Mouse (Mus musculus): ENCODE results near the gene Pgap3. TPM values are rescaled to one million over a fixed set of nuclear protein-coding genes. Genes with fewer than 3 reads are reported as not detected.

Gene Pgap3
- total and polyA plus RNA-seq, 2 experiments from 2014 or later, result 7.1 to 11.0 TPM

DNA sequence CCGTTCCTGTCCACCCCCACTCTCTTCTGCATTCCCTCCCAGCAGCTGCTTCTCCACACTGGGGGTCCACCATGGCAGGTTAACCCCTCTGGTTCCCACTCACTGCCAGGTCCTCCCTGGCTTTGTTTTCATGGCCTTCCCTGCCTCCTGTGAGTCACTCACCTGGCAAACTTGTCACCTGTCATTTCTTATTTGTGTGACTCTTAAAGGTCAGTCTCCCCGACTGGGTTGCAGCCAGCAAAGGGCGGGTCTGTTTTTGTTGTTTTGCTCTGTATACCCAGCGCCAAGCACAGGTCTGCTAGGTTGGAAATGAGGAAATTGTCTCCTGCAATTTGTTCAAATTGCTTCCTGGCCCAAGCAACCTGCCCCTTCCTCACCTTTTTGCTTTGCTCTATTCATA, 45.4 kb upstream of the Pgap3 start:
- ATAC-seq, result no peak

DNA sequence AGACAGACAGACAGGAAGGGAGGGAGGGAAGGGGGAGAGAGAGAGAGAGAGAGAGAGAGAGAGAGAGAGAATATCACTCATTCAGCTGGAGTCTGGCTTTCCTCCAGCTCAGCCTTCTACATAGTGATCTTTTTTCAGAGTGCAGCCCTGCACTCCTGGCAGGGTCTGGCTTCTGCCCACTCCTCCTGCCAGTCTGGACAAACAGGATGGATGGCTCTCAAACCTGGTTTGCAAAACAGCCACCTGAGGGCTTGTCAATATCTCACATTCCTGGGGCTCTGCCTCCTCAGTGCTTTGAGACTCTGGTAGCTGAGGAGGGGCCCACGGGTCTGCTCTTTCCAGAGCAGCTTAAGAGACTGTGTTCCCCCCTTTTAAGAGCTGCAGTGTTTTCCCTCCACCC, 44.9 kb upstream of the Pgap3 start:
- no peak overlapping the region for H3K4me2 ChIP-seq (ENCODE audit: low read depth)
- 50% methylated on average over 1 of the region's 1 CpGs for WGBS
- H3K9me3 ChIP-seq (ENCODE audit: low read length), result no peaks in the 10 kb centered on the region
- DNase-seq (no peak), ATAC-seq (no peak)
- no peak overlapping the region for H3K4me3 ChIP-seq (ENCODE audit: low read depth, low read length)
- H3K4me1 ChIP-seq (ENCODE audit: insufficient read depth), result no peaks in the 10 kb centered on the region
- no peak overlapping the region for H3K9ac ChIP-seq
- H3K27ac ChIP-seq (ENCODE audit: low read depth, low read length), result no peak overlapping the region
- no peaks in the 10 kb centered on the region for H3K36me3 ChIP-seq (ENCODE audit: insufficient read depth)
- H3K27me3 ChIP-seq (ENCODE audit: insufficient read depth, low read length), result peaks cover 19% of the 10 kb centered on the region
- TF ChIP-seq CTCF (IDR thresholded peaks at IDR 0.05; ENCODE audit: low read depth), result no peak

More for the DNA sequence above, 45.4 kb upstream of the Pgap3 start:
- no peak for TF ChIP-seq CTCF (IDR thresholded peaks at IDR 0.05; ENCODE audit: low read depth)
- WGBS, result 68% methylated on average over 4 of the region's 4 CpGs
- Histone ChIP-seq H3K36me3 (ENCODE audit: insufficient read depth) (no peaks in the 10 kb centered on the region), H3K4me2 (ENCODE audit: low read depth) (no peak overlapping the region), H3K4me1 (ENCODE audit: insufficient read depth) (no peaks in the 10 kb centered on the region), H3K27ac (ENCODE audit: low read depth, low read length) (no peak overlapping the region), H3K4me3 (ENCODE audit: low read depth, low read length) (no peak overlapping the region), H3K9me3 (ENCODE audit: low read length) (no peaks in the 10 kb centered on the region), H3K9ac (no peak overlapping the region), H3K27me3 (ENCODE audit: insufficient read depth, low read length) (peaks cover 19% of the 10 kb centered on the region)
- no peak for DNase-seq

DNA sequence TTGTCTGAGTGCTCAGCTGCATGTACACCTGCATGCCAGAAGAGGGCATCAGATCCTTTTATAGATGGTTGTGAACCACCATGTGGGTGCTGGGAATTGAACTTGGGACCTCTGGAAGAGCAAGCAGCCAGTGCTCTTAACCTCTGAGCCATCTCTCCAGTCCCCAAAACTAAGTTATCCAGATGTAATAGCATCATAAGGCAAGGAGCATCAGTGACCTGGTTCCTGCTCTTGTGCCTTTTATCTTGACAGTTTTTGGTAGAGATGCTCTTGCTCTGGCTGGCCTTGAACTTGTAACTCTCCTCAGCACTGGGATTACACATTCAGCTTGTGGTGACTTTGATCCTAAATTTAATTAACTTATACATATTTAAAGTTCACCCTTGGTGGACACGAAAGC, 43.4 kb upstream of the Pgap3 start:
- H3K9me3 ChIP-seq (ENCODE audit: low read length), result no peaks in the 10 kb centered on the region
- no peak for ATAC-seq
- WGBS, result 100% methylated on average over 1 of the region's 1 CpGs

DNA sequence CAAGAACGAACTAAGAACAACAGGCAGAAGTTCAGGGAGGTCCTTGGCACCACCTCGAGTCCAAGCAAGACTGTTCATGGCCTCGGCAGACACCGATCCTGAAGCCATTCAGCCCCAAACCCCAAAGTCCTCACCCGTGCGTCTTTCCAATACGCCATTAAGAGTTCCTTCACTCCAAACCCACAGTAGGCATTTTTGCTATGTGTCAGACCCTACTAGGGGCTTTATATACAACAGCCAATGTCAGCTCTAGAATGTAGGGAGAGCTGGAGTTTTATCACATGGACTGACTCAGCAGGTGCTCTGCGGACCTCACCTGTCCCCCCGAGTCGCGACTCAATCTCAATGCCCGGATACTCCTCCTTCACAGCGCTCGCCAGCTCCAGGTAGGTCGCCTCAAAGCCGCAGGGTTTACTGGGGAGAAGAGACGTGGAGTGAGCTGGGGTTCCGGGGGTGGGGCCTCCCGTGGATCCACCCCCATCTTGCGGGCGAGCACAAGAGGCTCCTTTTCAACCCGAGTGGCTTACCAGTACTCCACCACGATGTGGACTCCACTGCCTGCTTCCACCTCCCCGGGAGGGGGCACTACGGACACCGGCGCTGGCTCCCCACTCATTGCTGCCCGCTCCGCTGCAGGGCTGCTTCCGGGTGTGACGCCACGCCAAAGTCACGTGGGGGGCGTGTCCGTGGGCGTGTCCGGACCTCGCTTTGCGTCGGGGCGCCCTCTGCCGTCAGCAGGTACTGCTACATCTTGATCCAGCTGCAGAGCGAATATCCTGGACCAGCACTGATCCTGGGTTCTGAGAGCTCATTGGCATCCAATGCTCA, 38.3 kb upstream of the Pgap3 start, which contains the start of gene Mien1:
Gene Mien1, minus strand, starts transcription at position 661 of the 828 bp plus-strand sequence.
- peak; percentile 97 for TF ChIP-seq CTCF (IDR thresholded peaks at IDR 0.05; ENCODE audit: low read depth)
- ATAC-seq (peak; percentile 96), DNase-seq (peak; percentile 97)
- no peaks in the 10 kb centered on the region for H3K9me3 ChIP-seq (ENCODE audit: low read length)
- peak within 1 kb of the TSS; percentile 73 for H3K4me3 ChIP-seq (ENCODE audit: low read depth, low read length)
- peak within 1 kb of the TSS; percentile 66 for H3K27ac ChIP-seq (ENCODE audit: low read depth, low read length)
- H3K27me3 ChIP-seq (ENCODE audit: insufficient read depth, low read length), result no peaks in the 10 kb centered on the region
- WGBS, result 2% methylated on average over 43 of the region's 43 CpGs
- H3K4me2 ChIP-seq (ENCODE audit: low read depth), result peak within 1 kb of the TSS; percentile 65
- H3K9ac ChIP-seq, result peak within 1 kb of the TSS; percentile 66
- H3K4me1 ChIP-seq (ENCODE audit: insufficient read depth), result peaks cover 7% of the 10 kb centered on the region; the same call in 1 of the 2 replicates
- peaks cover 5% of the 10 kb centered on the region; the same call in 1 of the 2 replicates for H3K36me3 ChIP-seq (ENCODE audit: insufficient read depth)

More for the DNA sequence above, 43.4 kb upstream of the Pgap3 start:
- Histone ChIP-seq H3K36me3 (ENCODE audit: insufficient read depth) (no peaks in the 10 kb centered on the region), H3K4me3 (ENCODE audit: low read depth, low read length) (no peak overlapping the region), H3K27ac (ENCODE audit: low read depth, low read length) (no peak overlapping the region), H3K9ac (no peak overlapping the region), H3K4me1 (ENCODE audit: insufficient read depth) (no peaks in the 10 kb centered on the region), H3K4me2 (ENCODE audit: low read depth) (no peak overlapping the region), H3K27me3 (ENCODE audit: insufficient read depth, low read length) (peaks cover 19% of the 10 kb centered on the region)
- TF ChIP-seq CTCF (IDR thresholded peaks at IDR 0.05; ENCODE audit: low read depth), result no peak
- no peak for DNase-seq

DNA sequence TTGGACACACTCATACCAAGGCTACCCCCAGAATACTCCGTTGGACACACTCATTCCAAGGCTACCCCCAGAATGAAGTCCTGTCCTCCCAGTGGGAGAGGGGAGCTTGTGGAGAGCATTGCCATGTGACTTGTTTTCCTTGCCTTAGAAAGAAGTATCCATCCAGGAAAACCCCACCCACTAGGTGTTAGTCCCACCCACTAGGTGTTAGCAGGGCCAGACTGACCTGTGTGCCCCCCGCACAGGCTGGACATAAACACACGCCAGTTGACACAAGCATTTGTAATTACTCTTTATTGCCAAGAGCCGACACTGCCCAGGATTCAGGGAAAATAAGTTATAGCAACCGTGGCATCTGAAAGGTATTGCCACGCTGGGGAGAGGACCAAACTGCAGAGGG, 37.2 kb upstream of the Pgap3 start:
- Histone ChIP-seq H3K9me3 (ENCODE audit: low read length) (no peaks in the 10 kb centered on the region), H3K36me3 (ENCODE audit: insufficient read depth) (peaks cover 5% of the 10 kb centered on the region; the same call in 1 of the 2 replicates), H3K27ac (ENCODE audit: low read depth, low read length) (no peak overlapping the region), H3K9ac (no peak overlapping the region), H3K4me2 (ENCODE audit: low read depth) (peak overlapping the region; percentile 65; the same call in 1 of the 2 replicates), H3K4me1 (ENCODE audit: insufficient read depth) (peaks cover 7% of the 10 kb centered on the region; the same call in 1 of the 2 replicates), H3K27me3 (ENCODE audit: insufficient read depth, low read length) (no peaks in the 10 kb centered on the region), H3K4me3 (ENCODE audit: low read depth, low read length) (no peak overlapping the region)
- TF ChIP-seq CTCF (IDR thresholded peaks at IDR 0.05; ENCODE audit: low read depth), result no peak
- ATAC-seq (no peak), DNase-seq (no peak)
- whole genome bisulfite sequencing, result 82% methylated on average over 6 of the region's 6 CpGs

DNA sequence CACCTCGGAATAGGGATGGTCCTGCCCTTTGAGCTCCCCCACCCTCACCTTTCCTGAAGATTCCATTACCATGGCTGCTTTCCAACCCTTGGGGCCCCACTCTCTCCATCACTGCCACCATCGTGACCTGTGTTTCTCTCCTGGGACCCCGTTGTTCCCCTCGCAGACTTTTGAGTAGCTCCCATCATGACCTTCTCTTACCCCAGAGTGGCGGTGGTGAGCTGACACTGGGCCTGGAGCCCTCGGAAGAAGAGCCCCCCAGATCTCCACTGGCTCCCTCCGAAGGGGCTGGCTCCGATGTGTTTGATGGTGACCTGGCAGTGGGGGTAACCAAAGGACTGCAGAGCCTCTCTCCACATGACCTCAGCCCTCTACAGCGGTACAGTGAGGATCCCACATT, 35.4 kb upstream of the Pgap3 start:
- DNase-seq, result no peak
- Histone ChIP-seq H3K9me3 (ENCODE audit: low read length) (no peaks in the 10 kb centered on the region), H3K27me3 (ENCODE audit: insufficient read depth, low read length) (no peaks in the 10 kb centered on the region), H3K4me1 (ENCODE audit: insufficient read depth) (peaks cover 7% of the 10 kb centered on the region; the same call in 1 of the 2 replicates), H3K9ac (no peak overlapping the region), H3K27ac (ENCODE audit: low read depth, low read length) (no peak overlapping the region), H3K4me2 (ENCODE audit: low read depth) (no peak overlapping the region), H3K4me3 (ENCODE audit: low read depth, low read length) (no peak overlapping the region), H3K36me3 (ENCODE audit: insufficient read depth) (peaks cover 5% of the 10 kb centered on the region; the same call in 1 of the 2 replicates)
- 92% methylated on average over 8 of the region's 9 CpGs for WGBS
- TF ChIP-seq CTCF (IDR thresholded peaks at IDR 0.05; ENCODE audit: low read depth), result no peak
- no peak for ATAC-seq

Data from forebrain, postnatal 0 days (tissue).